11 mouse cellular contexts compared by ENCODE assay signal in genomic region chr7:66200791-66201450, GRCm38 (mm10).
A peak's percentile ranks its signal among the peaks of the same experiment; 100 is the strongest.
DNase-seq lines count a peak whose midpoint lies in the region; ATAC-seq and TF ChIP-seq lines count a peak whose summit lies in the region.
"Had no signal": no experiment of that assay in that cellular context is flagged by ENCODE, and none has a peak within 500 bp of the region (broad histone marks: within the 10 kb centered on the region; RNA-seq: fewer than 3 reads in every experiment).

No protein-coding gene starts in this region.

- H3K36me3 ChIP-seq in hindbrain, embryonic 12.5 days: no peaks in the 10 kb centered on the region
- no peaks in the 10 kb centered on the region for H3K36me3 ChIP-seq in hindbrain, embryonic 11.5 days (ENCODE audit: control insufficient read depth, insufficient read depth, low read length)
- no peaks in the 10 kb centered on the region for H3K36me3 ChIP-seq in liver, postnatal 0 days (replicated peaks; ENCODE audit: insufficient read depth, low read length)

- no peaks in the 10 kb centered on the region for H3K27me3 ChIP-seq in hindbrain, embryonic 12.5 days
- H3K27me3 ChIP-seq in hindbrain, embryonic 11.5 days (ENCODE audit: control insufficient read depth, insufficient read depth, low read length): no peaks in the 10 kb centered on the region
- no peaks in the 10 kb centered on the region for H3K27me3 ChIP-seq in liver, postnatal 0 days (ENCODE audit: insufficient read depth, low read length)

- H3K9me3 ChIP-seq in hindbrain, embryonic 12.5 days (replicated peaks): no peaks in the 10 kb centered on the region
- no peaks in the 10 kb centered on the region for H3K9me3 ChIP-seq in hindbrain, embryonic 11.5 days (ENCODE audit: control insufficient read depth, low read length)
- 0 out of 2 replicates have a peak, but pooled peaks cover 2% of the 10 kb centered on the region for H3K9me3 ChIP-seq in liver, postnatal 0 days (ENCODE audit: low read length)

- intact Hi-C loops in gastrocnemius, postnatal 36 days (cut with DNase I): no loop called here

- WGBS in hindbrain, embryonic 12.5 days: 54% methylated on average over 8 of the region's 8 CpGs
- 52% methylated on average over 8 of the region's 8 CpGs for WGBS in hindbrain, embryonic 11.5 days
- WGBS in liver, postnatal 0 days (ENCODE audit: insufficient replicate concordance): 19% methylated on average over 8 of the region's 8 CpGs

- no peak overlapping the region for H3K4me3 ChIP-seq in hindbrain, embryonic 12.5 days
- no peak overlapping the region for H3K4me3 ChIP-seq in hindbrain, embryonic 11.5 days (ENCODE audit: low read depth, low read length)
- H3K4me3 ChIP-seq in liver, postnatal 0 days (ENCODE audit: low read depth, low read length): no peak overlapping the region
- H3K4me3 ChIP-seq: gastrocnemius, adult 2 months had no signal

- no peak for DNase-seq in hindbrain, embryonic 11.5 days (ENCODE audit: low spot score)
- DNase-seq in B cell, adult 2 months: peak; percentile 61 to 63
- DNase-seq in forelimb bud, embryonic 11.5 days (ENCODE audit: low read depth, low spot score): peak; percentile 29
- DNase-seq in liver, postnatal 0 days: peak; percentile 26
- DNase-seq in gastrocnemius, postnatal 36 days: no peak
- no peak for DNase-seq in thymus, postnatal 10 days (ENCODE audit: low spot score in 2 of 2)
- no peak for DNase-seq in adrenal gland, adult 8-10 months
- DNase-seq: adrenal gland, postnatal 36 days; gastrocnemius, adult 2 months; thymus, postnatal 36 days had no signal

- TF ChIP-seq EP300 in liver, postnatal 0 days (IDR thresholded peaks at IDR 0.05; ENCODE audit: low read depth): no peak

- no peak overlapping the region for H3K9ac ChIP-seq in hindbrain, embryonic 12.5 days
- H3K9ac ChIP-seq in hindbrain, embryonic 11.5 days (ENCODE audit: low read depth, low read length): no peak overlapping the region
- H3K9ac ChIP-seq in liver, postnatal 0 days (replicated peaks): no peak overlapping the region

- TF ChIP-seq CTCF in liver, postnatal 0 days (IDR thresholded peaks at IDR 0.05; ENCODE audit: low read depth): no peak

- 0 out of 2 replicates have a peak, but pooled peaks have one; percentile 43 for ATAC-seq in hindbrain, embryonic 12.5 days (ENCODE audit: low FRiP score)
- no peak for ATAC-seq in hindbrain, embryonic 11.5 days (ENCODE audit: low FRiP score)
- no peak for ATAC-seq in liver, postnatal 0 days

- no peak overlapping the region for H3K27ac ChIP-seq in hindbrain, embryonic 12.5 days
- no peak overlapping the region for H3K27ac ChIP-seq in hindbrain, embryonic 11.5 days (ENCODE audit: low read depth, low read length)
- H3K27ac ChIP-seq in liver, postnatal 0 days (ENCODE audit: low read depth): peak overlapping the region; percentile 72
- H3K27ac ChIP-seq: gastrocnemius, adult 2 months had no signal

- peaks cover 17% of the 10 kb centered on the region for H3K4me1 ChIP-seq in hindbrain, embryonic 12.5 days
- no peaks in the 10 kb centered on the region for H3K4me1 ChIP-seq in hindbrain, embryonic 11.5 days (replicated peaks; ENCODE audit: control insufficient read depth, insufficient read depth, low read length)
- H3K4me1 ChIP-seq in liver, postnatal 0 days (ENCODE audit: insufficient read depth): peaks cover 52% of the 10 kb centered on the region

- no peak overlapping the region for H3K4me2 ChIP-seq in hindbrain, embryonic 12.5 days (replicated peaks)
- no peak overlapping the region for H3K4me2 ChIP-seq in hindbrain, embryonic 11.5 days (replicated peaks; ENCODE audit: low read depth, low read length)
- no peak overlapping the region for H3K4me2 ChIP-seq in liver, postnatal 0 days (ENCODE audit: low read depth, low read length)

Comparison
In these comparisons a context has a peak if more than half of its experiments do, and no peak if none do; other contexts are left out.
1. DNase-seq: peak in B cell, adult 2 months (2 of 2), forelimb bud, embryonic 11.5 days (single experiment) and liver, postnatal 0 days (single experiment); none in hindbrain, embryonic 11.5 days (single experiment), gastrocnemius, postnatal 36 days (0 of 2), thymus, postnatal 10 days (0 of 2) and adrenal gland, adult 8-10 months (single experiment).